20 mouse cellular contexts compared by ENCODE assay signal in genomic region chr5:23717469-23718181, GRCm38 (mm10). TPM values are rescaled to one million over a fixed set of nuclear protein-coding genes. Genes with fewer than 3 reads are reported as not detected.
A peak's percentile ranks its signal among the peaks of the same experiment; 100 is the strongest.
DNase-seq lines count a peak whose midpoint lies in the region; ATAC-seq and TF ChIP-seq lines count a peak whose summit lies in the region.
"Had no signal": no experiment of that assay in that cellular context is flagged by ENCODE, and none has a peak within 500 bp of the region (broad histone marks: within the 10 kb centered on the region; RNA-seq: fewer than 3 reads in every experiment).

No protein-coding gene starts in this region.

- TF ChIP-seq RAD21 in MEL (IDR thresholded peaks at IDR 0.05; ENCODE audit: low read depth, low read length): no peak

- H3K9me3 ChIP-seq in liver, embryonic 13.5 days (replicated peaks): no peaks in the 10 kb centered on the region
- H3K9me3 ChIP-seq in MEL (replicated peaks; ENCODE audit: insufficient read depth, low read length): no peaks in the 10 kb centered on the region
- H3K9me3 ChIP-seq: embryonic facial prominence, embryonic 12.5 days; forebrain, embryonic 15.5 days; heart, embryonic 12.5 days; hindbrain, embryonic 15.5 days had no signal

- peak; percentile 59; the same call in 1 of the 2 replicates for ATAC-seq in liver, embryonic 13.5 days (ENCODE audit: low read depth)
- ATAC-seq: CD4-positive, CD25-positive, alpha-beta regulatory T cell, adult 4 months; forebrain, embryonic 15.5 days; inflammation-experienced regulatory T-cells, adult 6 months had no signal

- no peaks in the 10 kb centered on the region for H3K36me3 ChIP-seq in liver, embryonic 13.5 days
- peaks cover 0 to 34% of the 10 kb centered on the region in 2 experiments; a peak in 2 of 4 replicates for H3K36me3 ChIP-seq in MEL (ENCODE audit: control insufficient read depth in 1 of 2, insufficient read depth in 2 of 2, low read length in 2 of 2)
- H3K36me3 ChIP-seq: embryonic facial prominence, embryonic 12.5 days; forebrain, embryonic 15.5 days; heart, embryonic 12.5 days; hindbrain, embryonic 15.5 days had no signal

- TF ChIP-seq CTCF in MEL (IDR thresholded peaks at IDR 0.05 in 2 of 3, conservative IDR thresholded peaks at IDR 0.05 in 1 of 3; ENCODE audit: control insufficient read depth in 1 of 3, insufficient read depth in 1 of 3, low read depth in 2 of 3, low read length in 3 of 3, poor library complexity in 1 of 3, severe bottlenecking in 1 of 3): no peak

- no peaks in the 10 kb centered on the region; the same call in 1 of the 2 replicates for H3K79me2 ChIP-seq in MEL (ENCODE audit: control insufficient read depth, insufficient read depth, low read length, poor library complexity)

- no peak overlapping the region for H3K4me3 ChIP-seq in liver, embryonic 13.5 days (replicated peaks)
- no peak overlapping the region for H3K4me3 ChIP-seq in MEL (ENCODE audit: control insufficient read depth in 1 of 2, insufficient read depth in 1 of 2, low read depth in 2 of 2, low read length in 2 of 2)
- H3K4me3 ChIP-seq: embryonic facial prominence, embryonic 12.5 days; forebrain, embryonic 15.5 days; heart, embryonic 12.5 days; hindbrain, embryonic 15.5 days had no signal

- H3K4me2 ChIP-seq in liver, embryonic 13.5 days: no peak overlapping the region
- H3K4me2 ChIP-seq: embryonic facial prominence, embryonic 12.5 days; forebrain, embryonic 15.5 days; heart, embryonic 12.5 days; hindbrain, embryonic 15.5 days had no signal

- DNase-seq in liver, embryonic 13.5 days: no peak
- no peak for DNase-seq in liver
- DNase-seq in MEL (ENCODE audit: low read depth, low spot score): peak; percentile 77
- peak; percentile 30 for DNase-seq in induced T-regulatory cell, adult 2 months (ENCODE audit: low read depth)
- DNase-seq in cerebellum, adult 9-10 months: no peak
- DNase-seq in kidney, postnatal 4 days: no peak
- DNase-seq: adrenal gland, adult 8-10 months; adrenal gland, postnatal 36 days; B cell, adult 2 months; cerebellum, adult 2 months; cerebellum, postnatal 14 days; embryo, embryonic 11 days; gastrocnemius, postnatal 36 days; heart, adult 18-20 months had no signal

- no peak for TF ChIP-seq POLR2A in MEL (IDR thresholded peaks at IDR 0.05; ENCODE audit: control insufficient read depth in 1 of 2, insufficient read depth in 1 of 2, low read depth in 1 of 2, low read length in 2 of 2, poor library complexity in 1 of 2)

- H3K27me3 ChIP-seq in liver, embryonic 13.5 days: no peaks in the 10 kb centered on the region
- no peaks in the 10 kb centered on the region for H3K27me3 ChIP-seq in MEL (ENCODE audit: control insufficient read depth in 1 of 2, insufficient read depth in 2 of 2, low read length in 2 of 2)
- H3K27me3 ChIP-seq: embryonic facial prominence, embryonic 12.5 days; forebrain, embryonic 15.5 days; heart, embryonic 12.5 days; hindbrain, embryonic 15.5 days had no signal

- WGBS in liver, embryonic 13.5 days (ENCODE audit: insufficient replicate concordance): 28% methylated on average over 3 of the region's 3 CpGs

- TF ChIP-seq EP300 in MEL (IDR thresholded peaks at IDR 0.05; ENCODE audit: low read depth in 1 of 2, low read length in 2 of 2): peak; percentile 59 to 68; a peak in 3 of 4 replicates

- H3K9ac ChIP-seq in liver, embryonic 13.5 days: no peak overlapping the region
- peak overlapping the region; percentile 33 for H3K9ac ChIP-seq in MEL (ENCODE audit: control insufficient read depth, low read depth, low read length, poor library complexity, severe bottlenecking)
- H3K9ac ChIP-seq: embryonic facial prominence, embryonic 12.5 days; forebrain, embryonic 15.5 days; heart, embryonic 12.5 days; hindbrain, embryonic 15.5 days had no signal

- H3K4me1 ChIP-seq in liver, embryonic 13.5 days (replicated peaks): peaks cover 10% of the 10 kb centered on the region
- H3K4me1 ChIP-seq in MEL (ENCODE audit: control insufficient read depth in 1 of 2, insufficient read depth in 2 of 2, low read length in 2 of 2): peaks cover 16 to 27% of the 10 kb centered on the region in 2 experiments
- H3K4me1 ChIP-seq: embryonic facial prominence, embryonic 12.5 days; forebrain, embryonic 15.5 days; hindbrain, embryonic 15.5 days had no signal

- no peak overlapping the region for H3K27ac ChIP-seq in liver, embryonic 13.5 days
- peak overlapping the region; percentile 76 for H3K27ac ChIP-seq in MEL (ENCODE audit: control insufficient read depth, low read depth, low read length)
- H3K27ac ChIP-seq: embryonic facial prominence, embryonic 12.5 days; forebrain, embryonic 15.5 days; hindbrain, embryonic 15.5 days had no signal

TF ChIP-seq in MEL, 35 proteins besides CTCF, POLR2A, EP300 and RAD21:
- TF ChIP-seq RCOR1 (IDR thresholded peaks at IDR 0.05; ENCODE audit: low read depth, low read length) (peak; percentile 54), MYC (IDR thresholded peaks at IDR 0.05; ENCODE audit: low read depth, low read length) (peak; percentile 61; the same call in 1 of the 2 replicates), MAX (IDR thresholded peaks at IDR 0.05; ENCODE audit: low read length) (peak; percentile 67), SIN3A (IDR thresholded peaks at IDR 0.05; ENCODE audit: low read length) (peak; percentile 66), MEF2A (IDR thresholded peaks at IDR 0.05; ENCODE audit: extremely low read depth, insufficient replicate concordance, low read depth, low read length, poor library complexity, severe bottlenecking) (no peak), GATA1 (IDR thresholded peaks at IDR 0.05; ENCODE audit: low read depth, low read length) (peak; percentile 71), KAT2A (conservative IDR thresholded peaks at IDR 0.05; ENCODE audit: low read depth, low read length) (no peak), TCF12 (IDR thresholded peaks at IDR 0.05; ENCODE audit: low read depth, low read length) (0 out of 2 replicates have a peak, but pooled peaks have one; percentile 28), ETS1 (IDR thresholded peaks at IDR 0.05; ENCODE audit: low read depth, low read length) (peak; percentile 34), MXI1 (IDR thresholded peaks at IDR 0.05; ENCODE audit: low read depth, low read length) (peak; percentile 41), GABPA (IDR thresholded peaks at IDR 0.05; ENCODE audit: low read depth, low read length) (peak; percentile 65; the same call in 1 of the 2 replicates), NELFE (IDR thresholded peaks at IDR 0.05; ENCODE audit: low read depth, low read length) (no peak), HCFC1 (IDR thresholded peaks at IDR 0.05; ENCODE audit: low read depth, low read length) (peak; percentile 19; the same call in 1 of the 2 replicates)

RNA-seq across cellular contexts. Expression of gene Srpk2, which starts 33.2 kb away (rescaled TPM):
- polyA plus RNA-seq in liver, embryonic 13.5 days (2015; fragmentation: Nextera tagmentation; extraction: Ambion mirVana): 7.8 and 7.9 TPM in 2 replicates
- total RNA-seq in MEL (2012; rRNA removed): 11.2 and 13.3 TPM in 2 replicates
- 10 to 100 TPM; 16.9 to 41.7 TPM for polyA plus RNA-seq in MEL (2012; ENCODE audit: insufficient read depth in 1 of 2, insufficient read length in 2 of 2, low read depth in 1 of 2, low replicate concordance in 2 of 2, missing spikeins in 1 of 2)

Comparison
In these comparisons a context has a peak if more than half of its experiments do, and no peak if none do; other contexts are left out.
1. DNase-seq: peak in MEL (single experiment) and induced T-regulatory cell, adult 2 months (single experiment); none in liver, embryonic 13.5 days (single experiment), liver (single experiment), cerebellum, adult 9-10 months (single experiment) and kidney, postnatal 4 days (0 of 2).